Mouse (Mus musculus) olfactory bulb, adult 2 months (tissue): ENCODE measurements at regions not wholly inside any gene's neighbourhood (a gene's known extent, or its start where the extent isn't known, plus 50 kb on each side); places are given as distances from the start of the nearest gene placed in this dataset.

ENCODE experiments used
- H3K27ac ChIP-seq: fragments of 200-500 bp; 2 replicates; pipeline ENCODE4 v1.5.1; 2012; ENCODE audit warnings: low read depth, low read length; ENCODE audit not compliant: insufficient read depth
- H3K4me1 ChIP-seq: fragments of 200-500 bp; 2 replicates; pipeline ENCODE4 v1.6.1; 2012; ENCODE audit warnings: low read length; ENCODE audit not compliant: control insufficient read depth, insufficient read depth
- H3K4me3 ChIP-seq: fragments of 200-500 bp; 2 replicates; pipeline ENCODE4 v1.5.1; 2012; ENCODE audit warnings: mild to moderate bottlenecking, low read depth, low read length, moderate library complexity; ENCODE audit not compliant: insufficient read depth
- CTCF ChIP-seq: fragments of 200-500 bp; IDR thresholded peaks from 2 replicates; pipeline ENCODE4 v1.5.1; 2012; ENCODE audit warnings: low read depth, mild to moderate bottlenecking, low read length, moderate library complexity; ENCODE audit not compliant: insufficient read depth
- POLR2A ChIP-seq: fragments of 200-500 bp; IDR thresholded peaks from 2 replicates; pipeline ENCODE4 v1.6.1; 2012; ENCODE audit warnings: mild to moderate bottlenecking, low read depth, low read length, moderate library complexity; ENCODE audit not compliant: insufficient read depth
- WGBS: fragments of 180-500 bp; shearing (Covaris S2); methylation state at CpG from one replicate; pipeline ENCODE4 v1.1.7; 2018; 5-methylcytosine and 5-hydroxymethylcytosine counted together

- 87% methylated on average over 2 of the region's 2 CpGs for WGBS
- no peak overlapping the region for H3K27ac ChIP-seq
- H3K4me1 ChIP-seq, result no peaks in the 10 kb centered on the region
- no peak for TF ChIP-seq POLR2A
- no peak for TF ChIP-seq CTCF
- H3K4me3 ChIP-seq, result no peak overlapping the region
Measured at GRCm38 (mm10) chr12:16279146-16279545, 331.6 kb downstream of the Lpin1 start.

GRCm38 (mm10) chr12:16277567-16278332, 333.0 kb downstream of the Lpin1 start:
- Histone ChIP-seq H3K4me3 (no peak overlapping the region), H3K27ac (no peak overlapping the region), H3K4me1 (no peaks in the 10 kb centered on the region)
- 80% methylated on average over 4 of the region's 4 CpGs for WGBS
- TF ChIP-seq CTCF (no peak), POLR2A (no peak)

- TF ChIP-seq POLR2A (no peak), CTCF (no peak)
- H3K4me3 ChIP-seq, result no peak overlapping the region
- no peaks in the 10 kb centered on the region for H3K4me1 ChIP-seq
- no peak overlapping the region for H3K27ac ChIP-seq
- WGBS, result 73% methylated on average over 2 of the region's 2 CpGs
Measured at GRCm38 (mm10) chr12:16277144-16277543, 333.6 kb downstream of the Lpin1 start.

- H3K4me3 ChIP-seq, result no peak overlapping the region
- WGBS, result 93% methylated on average over 4 of the region's 4 CpGs
- no peak overlapping the region for H3K27ac ChIP-seq
- TF ChIP-seq CTCF (no peak), POLR2A (no peak)
- H3K4me1 ChIP-seq, result no peaks in the 10 kb centered on the region
Measured at GRCm38 (mm10) chr12:16276301-16276700, 334.5 kb downstream of the Lpin1 start.

DNA sequence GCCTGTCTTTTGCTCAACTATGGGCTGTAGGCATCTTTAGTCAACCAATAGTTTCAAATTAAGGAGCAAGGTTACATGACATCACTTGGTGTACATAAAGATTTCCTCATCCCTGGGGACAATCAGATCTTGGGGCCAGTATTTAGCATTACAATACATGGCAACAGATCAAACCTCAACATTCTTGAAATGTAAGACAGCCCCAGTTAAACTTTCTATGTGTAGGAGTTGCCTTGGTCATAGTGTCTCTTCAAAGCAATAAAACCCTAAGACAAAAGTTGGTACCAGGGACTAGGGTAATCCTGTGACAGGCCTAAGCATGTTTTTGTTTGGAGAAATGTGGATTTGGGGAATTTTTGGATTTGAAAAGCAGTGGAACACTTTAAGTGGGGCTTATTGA, 338.3 kb downstream of the Lpin1 start:
- TF ChIP-seq CTCF (no peak), POLR2A (no peak)
- Histone ChIP-seq H3K4me3 (no peak overlapping the region), H3K27ac (no peak overlapping the region), H3K4me1 (no peaks in the 10 kb centered on the region)

- 94% methylated on average over 7 of the region's 7 CpGs for WGBS
- TF ChIP-seq POLR2A, result no peak
- no peak for TF ChIP-seq CTCF
- Histone ChIP-seq H3K27ac (no peak overlapping the region), H3K4me3 (no peak overlapping the region), H3K4me1 (no peaks in the 10 kb centered on the region)
Measured at GRCm38 (mm10) chr12:16270876-16271275, 339.9 kb downstream of the Lpin1 start.

- TF ChIP-seq POLR2A (no peak), CTCF (no peak)
- 85% methylated on average over 4 of the region's 4 CpGs for WGBS
Measured at GRCm38 (mm10) chr12:16269706-16270105, 341.1 kb downstream of the Lpin1 start.

DNA sequence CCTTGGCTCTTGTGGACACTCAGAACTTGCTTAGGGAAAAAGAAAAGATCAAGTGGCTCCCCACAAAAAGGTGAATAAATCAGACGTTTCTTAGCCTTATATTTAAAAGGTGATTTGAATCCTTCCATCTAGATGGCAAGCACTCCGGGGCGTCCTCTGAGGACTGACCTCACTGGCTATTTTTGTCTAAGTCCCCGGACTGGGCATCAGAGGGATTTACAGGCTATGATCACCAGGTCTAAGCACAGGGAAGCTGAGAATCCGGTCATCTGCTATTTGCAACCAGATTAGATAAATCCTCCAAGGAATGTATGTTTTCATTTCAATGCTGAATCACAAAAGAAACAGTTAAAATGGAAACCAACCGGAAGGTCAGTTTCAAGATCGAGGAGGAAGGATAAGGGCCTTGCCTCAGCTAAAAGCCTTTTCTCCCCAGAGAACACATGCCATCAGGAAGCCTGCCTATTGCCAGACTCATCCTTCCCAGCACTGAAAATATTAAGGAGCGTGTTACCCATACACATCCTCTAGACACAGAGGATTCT, 342.1 kb downstream of the Lpin1 start:
- TF ChIP-seq CTCF, result no peak

More at GRCm38 (mm10) chr12:16269706-16270105, 341.1 kb downstream of the Lpin1 start:
- H3K4me1 ChIP-seq, result no peaks in the 10 kb centered on the region
- no peak overlapping the region for H3K4me3 ChIP-seq
- no peak overlapping the region for H3K27ac ChIP-seq

DNA sequence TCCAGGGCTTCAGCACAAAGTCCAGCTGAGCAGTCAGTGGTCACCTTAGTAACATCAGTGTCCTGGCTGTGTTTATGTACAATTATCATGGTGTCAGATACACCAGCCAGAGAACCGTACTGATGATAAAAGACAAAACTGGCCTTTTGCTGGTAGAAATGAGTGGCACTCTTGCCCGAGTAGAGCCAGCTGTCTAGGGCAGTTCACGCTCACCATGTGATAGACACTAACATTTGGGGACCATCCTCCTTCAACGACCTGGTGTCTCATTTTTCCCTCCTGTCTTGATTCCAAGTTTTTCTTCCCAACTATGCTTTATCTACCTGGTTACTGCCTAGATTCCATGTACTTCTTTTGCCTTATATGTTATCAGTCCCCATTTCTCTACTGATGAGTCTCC, 349.3 kb downstream of the Lpin1 start:
- Histone ChIP-seq H3K27ac (no peak overlapping the region), H3K4me3 (no peak overlapping the region), H3K4me1 (no peaks in the 10 kb centered on the region)
- 87% methylated on average over 4 of the region's 4 CpGs for WGBS
- TF ChIP-seq POLR2A, result no peak
- TF ChIP-seq CTCF, result no peak

More for the DNA sequence above, 342.1 kb downstream of the Lpin1 start:
- Histone ChIP-seq H3K4me1 (no peaks in the 10 kb centered on the region), H3K27ac (no peak overlapping the region), H3K4me3 (no peak overlapping the region)
- WGBS, result 88% methylated on average over 8 of the region's 8 CpGs
